Mouse (Mus musculus) stomach, postnatal 0 days (tissue): Measurements from ENCODE around the gene Tldc2. TPM values are rescaled to one million over a fixed set of nuclear protein-coding genes. Genes with fewer than 3 reads are reported as not detected.

Experiments used
- ATAC-seq: fragments of 200-750 bp; cut with Nextera tagmentation; 2 replicates; pipeline ENCODE4 v1.8.0; 2017; ENCODE audit not compliant: low FRiP score, low TSS enrichment
- DNase-seq: peaks from one replicate; pipeline ENCODE4 v3.0.0-alpha.2; 2016; ENCODE audit warnings: low spot score
- H3K27ac ChIP-seq: fragments of 300-500 bp; sonication (generic); replicated peaks from 2 replicates; pipeline ENCODE4 v1.5.1; 2014; ENCODE audit warnings: mild to moderate bottlenecking, control low read depth
- H3K27me3 ChIP-seq: fragments of 300-500 bp; sonication (generic); 2 replicates; pipeline ENCODE4 v1.6.1; 2014; ENCODE audit warnings: low read length; ENCODE audit not compliant: control insufficient read depth, insufficient read depth
- H3K36me3 ChIP-seq: fragments of 300-500 bp; sonication (generic); 2 replicates; pipeline ENCODE4 v1.6.1; 2014; ENCODE audit warnings: low read length, mixed read lengths; ENCODE audit not compliant: control insufficient read depth, insufficient read depth
- H3K4me1 ChIP-seq: fragments of 300-500 bp; sonication (generic); replicated peaks from 2 replicates; pipeline ENCODE4 v1.6.1; 2014; ENCODE audit warnings: antibody characterized with exemption; ENCODE audit not compliant: control insufficient read depth, insufficient read depth
- H3K4me2 ChIP-seq: fragments of 300-500 bp; sonication (generic); replicated peaks from 2 replicates; pipeline ENCODE4 v1.6.1; 2014; ENCODE audit warnings: low read depth, mild to moderate bottlenecking, control low read depth, moderate library complexity
- H3K4me3 ChIP-seq: fragments of 300-500 bp; sonication (generic); 2 replicates; pipeline ENCODE4 v1.5.1; 2014; ENCODE audit warnings: low read depth, low read length, control low read depth
- H3K9ac ChIP-seq: fragments of 300-500 bp; sonication (generic); 2 replicates; pipeline ENCODE4 v1.6.1; 2014; ENCODE audit warnings: mild to moderate bottlenecking, low read length, control low read depth, mixed read lengths
- H3K9me3 ChIP-seq: fragments of 300-500 bp; sonication (generic); 2 replicates; pipeline ENCODE4 v1.6.1; 2016; ENCODE audit warnings: low read length; ENCODE audit not compliant: control insufficient read depth
- CTCF ChIP-seq: IDR thresholded peaks from 2 replicates; pipeline ENCODE4 v1.5.1; 2016; ENCODE audit warnings: antibody characterized with exemption, low read depth, mild to moderate bottlenecking, moderate library complexity
- EP300 ChIP-seq: optimal IDR thresholded peaks from 2 replicates; pipeline ENCODE3; 2016; ENCODE audit warnings: antibody characterized with exemption
- WGBS: fragments of 180-500 bp; shearing (Covaris S2); extraction: QIAGEN DNeasy Blood & Tissue Kit; methylation state at CpG from one replicate; pipeline ENCODE4 v1.1.7; 2014; 5-methylcytosine and 5-hydroxymethylcytosine counted together
- polyA plus RNA-seq: library from polyadenylated mRNA; unstranded; fragments of >200 nt; fragmentation: Nextera tagmentation; extraction: Ambion mirVana; gene quantifications from 2 replicates; pipeline ENCODE4 v1.2.1, GENCODE M21; 2015

Tldc2 gene
- polyA plus RNA-seq, 1 experiment from 2014 or later = not detected

DNA sequence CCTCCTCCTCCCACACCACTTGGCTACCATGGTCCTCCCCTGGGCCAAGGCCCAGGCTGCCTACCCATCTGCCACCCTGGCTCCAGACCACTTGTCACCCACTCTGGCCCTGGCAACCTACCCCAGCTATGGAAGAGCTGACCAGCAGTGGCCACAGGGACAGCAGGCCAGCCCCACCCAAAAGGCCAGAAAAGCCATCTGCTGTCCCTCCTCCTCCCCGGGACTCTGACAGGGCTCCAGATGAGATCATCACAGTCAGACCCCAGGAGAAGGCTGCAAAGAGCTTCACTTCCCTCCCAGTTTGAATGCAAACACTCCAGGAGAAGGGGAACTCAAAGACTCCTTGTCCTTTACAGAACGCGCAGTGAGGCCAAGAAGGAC lies 17.5 kb upstream of the Tldc2 start:
- no peaks in the 10 kb centered on the region for H3K9me3 ChIP-seq
- ATAC-seq (no peak), DNase-seq (no peak)
- H3K4me3 ChIP-seq = no peak overlapping the region
- H3K9ac ChIP-seq = peak overlapping the region; percentile 24; the same call in 1 of the 2 replicates
- peak overlapping the region; percentile 86 for H3K27ac ChIP-seq
- no peaks in the 10 kb centered on the region for H3K27me3 ChIP-seq
- TF ChIP-seq EP300 (no peak), CTCF (no peak)
- H3K36me3 ChIP-seq = no peaks in the 10 kb centered on the region
- H3K4me1 ChIP-seq = peaks cover 42% of the 10 kb centered on the region
- H3K4me2 ChIP-seq = no peak overlapping the region
- 35% methylated on average over 3 of the region's 3 CpGs for WGBS

DNA sequence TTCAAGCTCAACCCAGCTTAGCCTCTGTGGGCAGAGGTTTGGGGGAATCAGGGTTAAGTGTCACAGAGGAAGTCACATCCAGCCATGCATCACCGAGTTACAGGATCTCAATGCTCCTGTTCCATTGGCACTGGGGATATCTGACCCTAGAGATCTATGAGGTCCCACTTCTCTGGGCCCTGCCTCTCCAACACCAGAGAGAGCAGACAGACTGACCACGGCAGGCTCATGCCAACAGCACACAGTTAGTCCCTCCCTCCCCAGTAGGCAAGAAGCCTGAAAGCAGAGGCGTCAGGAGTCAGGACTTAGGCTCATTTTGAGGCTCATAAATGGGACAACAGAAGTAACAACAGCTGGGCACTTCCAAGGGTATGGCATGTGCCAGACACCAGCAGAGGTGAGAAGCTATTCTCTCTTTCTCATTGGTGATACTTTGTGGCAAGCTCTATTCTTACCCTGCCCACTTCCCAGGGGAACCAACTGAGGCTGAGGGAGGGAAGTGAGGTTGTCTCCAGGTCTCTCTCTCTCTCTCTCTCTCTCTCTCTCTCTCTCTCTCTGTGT lies 17.0 kb upstream of the Tldc2 start:
- no peak for ATAC-seq
- WGBS = 40% methylated on average over 3 of the region's 3 CpGs
- H3K9me3 ChIP-seq = no peaks in the 10 kb centered on the region
- no peaks in the 10 kb centered on the region for H3K36me3 ChIP-seq
- no peaks in the 10 kb centered on the region for H3K27me3 ChIP-seq
- H3K27ac ChIP-seq = peak overlapping the region; percentile 86
- H3K4me1 ChIP-seq = peaks cover 40% of the 10 kb centered on the region
- no peak for TF ChIP-seq CTCF
- TF ChIP-seq EP300 = no peak
- H3K4me3 ChIP-seq = no peak overlapping the region
- DNase-seq = no peak
- peak overlapping the region; percentile 6; the same call in 1 of the 2 replicates for H3K4me2 ChIP-seq
- peak overlapping the region; percentile 18 for H3K9ac ChIP-seq

DNA sequence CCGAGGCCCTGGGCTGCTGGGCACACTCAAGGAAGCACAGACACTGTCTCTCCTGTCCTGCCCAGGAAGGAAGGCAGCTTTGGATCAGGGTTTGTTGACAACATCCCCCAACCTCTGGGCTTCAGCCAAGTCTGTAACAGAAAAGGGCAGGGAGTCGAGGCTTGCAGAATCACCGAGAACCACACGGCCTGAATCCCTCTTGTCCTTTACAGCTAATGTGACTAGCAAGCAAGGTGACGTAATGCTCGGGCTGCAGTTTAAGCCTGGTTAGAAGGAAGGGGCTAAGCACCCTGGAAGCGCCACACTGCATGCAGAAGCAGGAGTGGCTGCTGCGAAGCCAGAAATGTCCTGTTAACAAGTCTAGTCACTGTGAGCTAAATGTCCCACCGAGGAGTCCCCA lies 16.5 kb upstream of the Tldc2 start:
- 17% methylated on average over 9 of the region's 9 CpGs for WGBS
- Histone ChIP-seq H3K4me3 (no peak overlapping the region), H3K4me2 (peak overlapping the region; percentile 20; the same call in 1 of the 2 replicates), H3K4me1 (peaks cover 44% of the 10 kb centered on the region), H3K27ac (peak overlapping the region; percentile 86), H3K9me3 (no peaks in the 10 kb centered on the region), H3K27me3 (no peaks in the 10 kb centered on the region), H3K36me3 (no peaks in the 10 kb centered on the region), H3K9ac (peak overlapping the region; percentile 38; the same call in 1 of the 2 replicates)
- no peak for ATAC-seq
- DNase-seq = no peak
- TF ChIP-seq CTCF (no peak), EP300 (no peak)

DNA sequence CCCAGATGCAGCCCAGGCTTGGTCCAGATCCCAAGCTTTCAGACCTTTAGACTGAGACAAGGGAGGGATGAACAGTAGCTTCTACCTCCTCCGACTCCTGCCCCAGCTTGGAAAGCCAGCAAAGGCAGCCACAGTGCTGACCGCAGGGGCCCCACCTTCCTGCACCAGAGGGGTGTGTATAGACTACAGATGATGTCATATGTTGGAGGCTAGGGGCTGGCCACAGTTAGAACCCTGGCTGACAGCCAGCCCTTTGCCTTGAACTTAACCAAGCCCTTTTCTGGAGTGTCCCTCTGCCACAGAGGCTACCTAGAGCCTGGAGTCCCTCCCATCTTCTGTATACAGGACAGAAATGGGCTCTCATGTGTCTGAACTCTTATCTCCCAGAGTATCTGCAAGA lies 15.3 kb upstream of the Tldc2 start:
- Histone ChIP-seq H3K9ac (0 out of 2 replicates have a peak overlapping the region, but pooled peaks have one; percentile 8), H3K4me2 (peak overlapping the region; percentile 32; the same call in 1 of the 2 replicates), H3K4me1 (peaks cover 43% of the 10 kb centered on the region), H3K27ac (peak overlapping the region; percentile 86), H3K4me3 (no peak overlapping the region), H3K27me3 (no peaks in the 10 kb centered on the region), H3K36me3 (peaks cover 2% of the 10 kb centered on the region; the same call in 1 of the 2 replicates), H3K9me3 (no peaks in the 10 kb centered on the region)
- TF ChIP-seq EP300 = no peak
- TF ChIP-seq CTCF = no peak
- WGBS = 7% methylated on average over 2 of the region's 2 CpGs
- ATAC-seq (peak; percentile 85), DNase-seq (peak; percentile 87)

DNA sequence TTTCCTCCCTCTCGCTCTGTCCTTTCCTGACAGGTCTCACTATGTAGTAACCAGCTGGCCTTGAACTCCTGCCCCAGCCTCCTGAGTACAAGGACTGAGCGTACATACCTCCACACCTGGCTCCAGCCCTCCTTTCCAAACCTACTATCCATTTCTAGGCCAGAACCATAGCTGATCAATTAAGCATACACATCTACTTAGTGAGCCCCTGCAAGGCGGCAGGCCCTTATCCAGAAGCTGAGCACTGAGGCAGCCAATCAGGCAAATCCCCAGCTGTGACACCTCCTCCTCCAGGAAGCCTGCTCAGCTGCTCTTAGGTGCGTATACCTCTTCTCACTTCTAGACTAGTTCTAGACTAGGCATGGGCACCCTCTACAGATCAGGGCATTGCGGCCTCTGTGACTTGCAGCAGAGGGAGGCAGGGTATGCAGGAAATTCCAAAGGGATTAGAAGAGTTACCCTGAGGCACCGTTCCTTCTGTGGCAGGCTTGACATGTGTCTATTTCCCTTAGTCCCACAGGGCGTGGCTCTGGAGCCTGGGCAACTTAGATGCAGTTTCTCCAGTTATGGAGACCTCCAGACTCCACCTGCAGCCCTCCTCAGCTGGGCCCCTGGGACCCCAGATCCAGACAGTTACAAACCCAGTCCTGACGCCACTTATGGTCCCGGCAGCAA lies 14.4 kb upstream of the Tldc2 start:
- no peaks in the 10 kb centered on the region for H3K27me3 ChIP-seq
- H3K4me2 ChIP-seq = no peak overlapping the region
- H3K9ac ChIP-seq = no peak overlapping the region
- TF ChIP-seq EP300 (no peak), CTCF (no peak)
- peaks cover 42% of the 10 kb centered on the region for H3K4me1 ChIP-seq
- H3K9me3 ChIP-seq = no peaks in the 10 kb centered on the region
- no peak overlapping the region for H3K4me3 ChIP-seq
- 69% methylated on average over 9 of the region's 9 CpGs for WGBS
- no peak for DNase-seq
- H3K27ac ChIP-seq = peak overlapping the region; percentile 86
- ATAC-seq = no peak
- peaks cover 2% of the 10 kb centered on the region; the same call in 1 of the 2 replicates for H3K36me3 ChIP-seq

DNA sequence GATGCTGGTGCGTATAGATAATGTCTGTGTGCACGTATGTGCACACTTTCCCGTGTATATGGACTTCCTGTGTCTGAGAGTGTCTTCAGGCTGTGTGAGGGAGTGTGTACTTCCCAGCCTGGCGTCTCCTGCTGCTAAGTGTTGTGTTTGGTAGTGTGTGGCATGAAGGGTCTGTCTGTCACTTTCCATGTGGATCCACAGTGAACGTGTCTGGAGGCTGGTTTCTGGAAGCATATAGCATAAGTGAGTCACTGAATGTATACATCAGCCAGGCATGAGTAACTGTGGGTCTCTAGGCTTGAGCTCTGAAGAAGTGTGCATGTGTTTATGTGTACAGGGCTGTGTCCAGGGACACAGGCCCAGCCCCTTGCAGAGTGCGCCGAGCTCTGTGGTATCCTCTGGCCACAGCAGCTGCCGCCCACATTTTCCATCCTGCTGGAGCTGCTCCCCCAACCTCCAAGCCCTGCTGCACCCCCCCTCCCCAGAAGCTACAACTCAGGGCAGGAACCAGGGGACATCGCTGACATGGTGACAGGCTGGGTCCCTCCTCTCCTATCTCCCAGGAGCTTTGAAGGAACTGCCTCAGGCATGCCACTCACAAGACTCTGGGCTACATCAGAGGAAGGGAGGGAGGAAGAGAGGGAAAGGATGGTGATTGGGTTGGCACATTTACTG lies 13.3 kb upstream of the Tldc2 start:
- WGBS = 51% methylated on average over 9 of the region's 9 CpGs

More for the DNA sequence above, 13.3 kb upstream of the Tldc2 start:
- ATAC-seq (no peak), DNase-seq (no peak)
- TF ChIP-seq EP300 (no peak), CTCF (no peak)
- Histone ChIP-seq H3K9me3 (no peaks in the 10 kb centered on the region), H3K4me3 (no peak overlapping the region), H3K27me3 (no peaks in the 10 kb centered on the region), H3K4me2 (0 out of 2 replicates have a peak overlapping the region, but pooled peaks have one; percentile 25), H3K9ac (no peak overlapping the region), H3K36me3 (peaks cover 2% of the 10 kb centered on the region; the same call in 1 of the 2 replicates), H3K27ac (peak overlapping the region; percentile 86), H3K4me1 (peaks cover 42% of the 10 kb centered on the region)
